Mouse (Mus musculus) cerebellum, adult 2 months (tissue): ENCODE data around the gene Rpl23. TPM values are rescaled to one million over a fixed set of nuclear protein-coding genes. Genes with fewer than 3 reads are reported as not detected.

Experiments used
- DNase-seq, 2 experiments: peaks; one replicate each; pipeline ENCODE4 v3.0.0; 2021
- H3K27ac ChIP-seq: fragments of 200-500 bp; 2 replicates; pipeline ENCODE4 v1.5.1; 2012; ENCODE audit warnings: low read length, control low read depth, inconsistent platforms; ENCODE audit not compliant: insufficient read depth
- H3K27me3 ChIP-seq: fragments of 200-500 bp; 2 replicates; pipeline ENCODE4 v1.6.1; 2012; ENCODE audit warnings: inconsistent platforms, mild to moderate bottlenecking, low read length, moderate library complexity; ENCODE audit not compliant: control insufficient read depth, insufficient read depth
- H3K4me1 ChIP-seq: fragments of 200-500 bp; 2 replicates; pipeline ENCODE4 v1.6.1; 2011; ENCODE audit warnings: low read length; ENCODE audit not compliant: control insufficient read depth, insufficient read depth
- H3K4me3 ChIP-seq: fragments of 200-500 bp; replicated peaks from 2 replicates; pipeline ENCODE3; 2011; ENCODE audit warnings: mild to moderate bottlenecking, low read depth, low read length, control low read depth; ENCODE audit not compliant: insufficient read depth
- CTCF ChIP-seq: fragments of 200-500 bp; IDR thresholded peaks from 2 replicates; pipeline ENCODE4 v1.5.1; 2011; ENCODE audit warnings: low read depth, mild to moderate bottlenecking, control low read depth, low read length, moderate library complexity, borderline replicate concordance; ENCODE audit not compliant: insufficient read depth
- POLR2A ChIP-seq: fragments of 200-500 bp; IDR thresholded peaks from 2 replicates; pipeline ENCODE4 v1.6.1; 2011; ENCODE audit warnings: low read length, control low read depth, borderline replicate concordance; ENCODE audit not compliant: insufficient read depth
- WGBS: fragments of 180-500 bp; shearing (Covaris S2); methylation state at CpG from one replicate; pipeline ENCODE4 v1.1.7; 2018; 5-methylcytosine and 5-hydroxymethylcytosine counted together
- polyA plus RNA-seq: library from polyadenylated mRNA; depleted of rRNA; stranded (reverse); fragments of >200 nt; gene quantifications from 2 replicates; pipeline ENCODE4 v1.2.3, GENCODE M21; 2012

The Rpl23 gene
- polyA plus RNA-seq, 1 experiment = 281 TPM

- 2% methylated on average over 52 of the region's 63 CpGs for WGBS
- peak within 1 kb of the TSS; percentile 100 for H3K4me3 ChIP-seq
These were observed 38.0 kb downstream of the Rpl23 start, which contains the start of gene Pip4k2b for GRCm38 (mm10) chr11:97744063-97744717. Gene Pip4k2b (minus strand): TSS chr11:97744704.

GRCm38 (mm10) chr11:97743423-97743822 is 38.8 kb downstream of the Rpl23 start:
- TF ChIP-seq CTCF = no peak
- no peak for TF ChIP-seq POLR2A
- Histone ChIP-seq H3K4me1 (peaks cover 20% of the 10 kb centered on the region), H3K27me3 (no peaks in the 10 kb centered on the region), H3K27ac (no peak overlapping the region), H3K4me3 (peak overlapping the region; percentile 74)
- peak in 1 of 2 experiments; percentile 21 for DNase-seq
- WGBS = 11% methylated on average over 9 of the region's 9 CpGs

More at GRCm38 (mm10) chr11:97744063-97744717, 38.0 kb downstream of the Rpl23 start, which contains the start of gene Pip4k2b:
- Histone ChIP-seq H3K27ac (peak within 1 kb of the TSS; percentile 95), H3K4me1 (peaks cover 20% of the 10 kb centered on the region), H3K27me3 (no peaks in the 10 kb centered on the region)
- TF ChIP-seq CTCF (no peak), POLR2A (no peak)
- no peak for DNase-seq

GRCm38 (mm10) chr11:97742591-97742990 is 39.6 kb downstream of the Rpl23 start:
- no peak for TF ChIP-seq POLR2A
- no peak for TF ChIP-seq CTCF
- H3K4me3 ChIP-seq = peak overlapping the region; percentile 74
- H3K4me1 ChIP-seq = peaks cover 20% of the 10 kb centered on the region
- peak in 1 of 2 experiments; percentile 14 for DNase-seq
- no peak overlapping the region for H3K27ac ChIP-seq
- 45% methylated on average over 9 of the region's 9 CpGs for WGBS
- H3K27me3 ChIP-seq = no peaks in the 10 kb centered on the region

- WGBS = 56% methylated on average over 5 of the region's 5 CpGs
- Histone ChIP-seq H3K27me3 (no peaks in the 10 kb centered on the region), H3K4me3 (no peak overlapping the region), H3K27ac (no peak overlapping the region), H3K4me1 (peaks cover 20% of the 10 kb centered on the region)
- TF ChIP-seq CTCF (no peak), POLR2A (no peak)
- no peak for DNase-seq
These were observed 40.1 kb downstream of the Rpl23 start for GRCm38 (mm10) chr11:97742157-97742556.

GRCm38 (mm10) chr11:97740190-97740589 is 42.0 kb downstream of the Rpl23 start:
- Histone ChIP-seq H3K4me1 (peaks cover 20% of the 10 kb centered on the region), H3K27ac (no peak overlapping the region), H3K27me3 (no peaks in the 10 kb centered on the region), H3K4me3 (no peak overlapping the region)
- no peak for DNase-seq
- no peak for TF ChIP-seq POLR2A
- no peak for TF ChIP-seq CTCF
- WGBS = 29% methylated on average over 7 of the region's 7 CpGs

- Histone ChIP-seq H3K4me1 (peaks cover 20% of the 10 kb centered on the region), H3K4me3 (no peak overlapping the region), H3K27me3 (no peaks in the 10 kb centered on the region), H3K27ac (no peak overlapping the region)
- no peak for DNase-seq
- TF ChIP-seq POLR2A = no peak
- TF ChIP-seq CTCF = no peak; the same call in 1 of the 2 replicates
- WGBS = 90% methylated on average over 3 of the region's 3 CpGs
These were observed 43.1 kb downstream of the Rpl23 start for GRCm38 (mm10) chr11:97739155-97739554.

- H3K4me3 ChIP-seq = no peak overlapping the region
- H3K27me3 ChIP-seq = no peaks in the 10 kb centered on the region
- no peak overlapping the region for H3K27ac ChIP-seq
- DNase-seq = no peak
- TF ChIP-seq CTCF = no peak
- TF ChIP-seq POLR2A = no peak
- H3K4me1 ChIP-seq = peaks cover 20% of the 10 kb centered on the region
- 62% methylated on average over 6 of the region's 6 CpGs for WGBS
These were observed 43.5 kb downstream of the Rpl23 start for GRCm38 (mm10) chr11:97738703-97739102.

GRCm38 (mm10) chr11:97737600-97737999 is 44.6 kb downstream of the Rpl23 start:
- Histone ChIP-seq H3K27ac (0 out of 2 replicates have a peak overlapping the region, but pooled peaks have one; percentile 12), H3K27me3 (no peaks in the 10 kb centered on the region), H3K4me3 (no peak overlapping the region), H3K4me1 (peaks cover 11% of the 10 kb centered on the region; the same call in 1 of the 2 replicates)
- no peak for DNase-seq
- 20% methylated on average over 4 of the region's 4 CpGs for WGBS
- no peak for TF ChIP-seq POLR2A
- TF ChIP-seq CTCF = no peak
